ENCODE assay signal across 9 mouse cellular contexts in the genomic region with DNA sequence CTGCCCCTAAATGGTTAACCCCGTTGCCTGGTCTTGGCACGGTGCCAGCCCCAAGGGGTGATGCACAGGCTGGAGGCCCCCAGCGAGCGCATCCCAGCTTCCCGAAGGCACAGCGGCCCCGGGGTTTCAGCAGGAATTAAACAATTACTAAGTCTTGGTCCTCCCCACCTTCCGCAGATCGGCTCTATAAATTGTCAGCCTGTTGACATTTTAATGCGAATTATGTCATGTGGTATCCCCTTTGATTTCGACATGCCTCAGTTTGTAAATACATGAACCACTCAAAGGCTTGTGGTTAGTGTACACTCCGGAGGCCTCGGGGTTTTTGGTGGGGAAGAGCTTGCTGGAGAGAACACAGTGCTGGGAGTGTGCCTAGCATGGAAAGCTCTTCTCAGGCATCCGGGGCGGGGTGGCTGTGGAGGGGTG.
A peak's percentile ranks its signal among the peaks of the same experiment; 100 is the strongest.
DNase-seq lines count a peak whose midpoint lies in the region; ATAC-seq lines count a peak whose summit lies in the region.
"Had no signal": no experiment of that assay in that cellular context is flagged by ENCODE, and none has a peak within 500 bp of the region (broad histone marks: within the 10 kb centered on the region; RNA-seq: fewer than 3 reads in every experiment).

No protein-coding gene starts in this region.

- no peak for ATAC-seq in forebrain, embryonic 14.5 days
- ATAC-seq in common myeloid progenitor, adult 5-6 weeks (replicated peaks; ENCODE audit: low read depth, poor library complexity, severe bottlenecking) = peak; percentile 55

- H3K27ac ChIP-seq in forebrain, embryonic 14.5 days (ENCODE audit: low read depth, low read length) = no peak overlapping the region
- H3K27ac ChIP-seq in forebrain, embryonic 10.5 days = no peak overlapping the region
- H3K27ac ChIP-seq: macrophage had no signal

- H3K4me2 ChIP-seq in forebrain, embryonic 14.5 days (ENCODE audit: low read length) = peak overlapping the region; percentile 10; the same call in 1 of the 2 replicates

- H3K4me3 ChIP-seq in forebrain, embryonic 14.5 days (ENCODE audit: low read depth, low read length) = no peak overlapping the region
- H3K4me3 ChIP-seq in forebrain, embryonic 10.5 days = no peak overlapping the region

- H3K9me3 ChIP-seq in forebrain, embryonic 14.5 days (replicated peaks; ENCODE audit: control insufficient read depth, low read length) = no peaks in the 10 kb centered on the region
- no peaks in the 10 kb centered on the region for H3K9me3 ChIP-seq in forebrain, embryonic 10.5 days

- H3K36me3 ChIP-seq in forebrain, embryonic 14.5 days (ENCODE audit: control insufficient read depth, insufficient read depth, low read length) = no peaks in the 10 kb centered on the region
- H3K36me3 ChIP-seq in forebrain, embryonic 10.5 days (replicated peaks) = peaks cover 13% of the 10 kb centered on the region

- peaks cover 29% of the 10 kb centered on the region for H3K4me1 ChIP-seq in forebrain, embryonic 14.5 days (ENCODE audit: control insufficient read depth, insufficient read depth, low read length)
- H3K4me1 ChIP-seq in forebrain, embryonic 10.5 days = peaks cover 66% of the 10 kb centered on the region

- H3K27me3 ChIP-seq in forebrain, embryonic 14.5 days (replicated peaks; ENCODE audit: control insufficient read depth, insufficient read depth, low read length) = no peaks in the 10 kb centered on the region
- H3K27me3 ChIP-seq in forebrain, embryonic 10.5 days (ENCODE audit: poor library complexity, severe bottlenecking) = no peaks in the 10 kb centered on the region

- DNase-seq in forebrain, embryonic 14.5 days (ENCODE audit: low spot score) = peak; percentile 53
- no peak for DNase-seq in forebrain, embryonic 10.5 days (ENCODE audit: extremely low spot score, low spot score)
- DNase-seq in 3T3-L1 (ENCODE audit: low read depth, low spot score) = peak; percentile 33
- peak; percentile 72 for DNase-seq in lung, postnatal 25 days (ENCODE audit: low spot score)
- no peak for DNase-seq in left cerebral cortex, adult 8-10 months (ENCODE audit: low spot score in 2 of 2)
- DNase-seq in yolk sac, embryonic 10.5 days (ENCODE audit: low spot score) = no peak
- DNase-seq in B cell, adult 2 months = no peak

- H3K9ac ChIP-seq in forebrain, embryonic 14.5 days (ENCODE audit: low read length) = no peak overlapping the region

- WGBS in forebrain, embryonic 14.5 days = 22% methylated on average over 15 of the region's 15 CpGs
- WGBS in forebrain, embryonic 10.5 days = 92% methylated on average over 15 of the region's 15 CpGs

Comparison
In these comparisons a context has a peak if more than half of its experiments do, and no peak if none do; other contexts are left out.
1. DNase-seq: peak in forebrain, embryonic 14.5 days (single experiment), 3T3-L1 (single experiment) and lung, postnatal 25 days (single experiment); none in forebrain, embryonic 10.5 days (single experiment), left cerebral cortex, adult 8-10 months (0 of 2), yolk sac, embryonic 10.5 days (single experiment) and B cell, adult 2 months (0 of 2).